Mouse (Mus musculus) neural tube, embryonic 11.5 days (tissue): ENCODE measurements around the gene Gm20388. TPM values are rescaled to one million over a fixed set of nuclear protein-coding genes. Genes with fewer than 3 reads are reported as not detected.
A peak's percentile ranks its signal among the peaks of the same experiment; 100 is the strongest.

Source experiments
- ATAC-seq: fragments of 200-750 bp; cut with Nextera tagmentation; 2 replicates; pipeline ENCODE4 v1.8.0; 2017; ENCODE audit warnings: moderate number of reproducible peaks, mild to moderate bottlenecking, moderate TSS enrichment, moderate library complexity; ENCODE audit not compliant: insufficient read depth, low FRiP score, low TSS enrichment
- DNase-seq: peaks from one replicate; pipeline ENCODE4 v3.0.0-alpha.2; 2015; ENCODE audit warnings: low spot score
- H3K27ac ChIP-seq: fragments of 300-500 bp; sonication (generic); 2 replicates; pipeline ENCODE4 v1.5.1; 2014; ENCODE audit warnings: low read depth, mild to moderate bottlenecking, low read length
- H3K27me3 ChIP-seq: fragments of 300-500 bp; sonication (generic); 2 replicates; pipeline ENCODE4 v1.6.1; 2014; ENCODE audit warnings: mild to moderate bottlenecking, low read length, mixed read lengths; ENCODE audit not compliant: control insufficient read depth, insufficient read depth
- H3K36me3 ChIP-seq: fragments of 300-500 bp; sonication (generic); 2 replicates; pipeline ENCODE4 v1.6.1; 2014; ENCODE audit warnings: mild to moderate bottlenecking, low read length, moderate library complexity, mixed read lengths; ENCODE audit not compliant: control insufficient read depth, insufficient read depth
- H3K4me1 ChIP-seq: fragments of 300-500 bp; sonication (generic); 2 replicates; pipeline ENCODE4 v1.6.1; 2014; ENCODE audit warnings: low read length, mixed read lengths; ENCODE audit not compliant: control insufficient read depth, insufficient read depth
- H3K4me2 ChIP-seq: fragments of 300-500 bp; sonication (generic); 2 replicates; pipeline ENCODE4 v1.6.1; 2014; ENCODE audit warnings: low read depth, mild to moderate bottlenecking, moderate library complexity
- H3K4me3 ChIP-seq: fragments of 300-500 bp; sonication (generic); 2 replicates; pipeline ENCODE4 v1.5.1; 2014; ENCODE audit warnings: low read depth, low read length
- H3K9ac ChIP-seq: fragments of 300-500 bp; sonication (generic); 2 replicates; pipeline ENCODE4 v1.6.1; 2014; ENCODE audit warnings: mild to moderate bottlenecking, low read length
- H3K9me3 ChIP-seq: fragments of 300-500 bp; sonication (generic); 2 replicates; pipeline ENCODE4 v1.6.1; 2016; ENCODE audit warnings: low read length; ENCODE audit not compliant: control insufficient read depth
- WGBS: fragments of 180-500 bp; shearing (Covaris S2); extraction: QIAGEN DNeasy Blood & Tissue Kit; methylation state at CpG from one replicate; pipeline ENCODE4 v1.1.7; 2014; 5-methylcytosine and 5-hydroxymethylcytosine counted together
- polyA plus RNA-seq: library from polyadenylated mRNA; unstranded; fragments of >200 nt; fragmentation: Nextera tagmentation; extraction: Ambion mirVana; gene quantifications from 2 replicates; pipeline ENCODE4 v1.2.1, GENCODE M21; 2014

Gm20388 gene
- polyA plus RNA-seq, 1 experiment from 2014 or later = not detected

DNA sequence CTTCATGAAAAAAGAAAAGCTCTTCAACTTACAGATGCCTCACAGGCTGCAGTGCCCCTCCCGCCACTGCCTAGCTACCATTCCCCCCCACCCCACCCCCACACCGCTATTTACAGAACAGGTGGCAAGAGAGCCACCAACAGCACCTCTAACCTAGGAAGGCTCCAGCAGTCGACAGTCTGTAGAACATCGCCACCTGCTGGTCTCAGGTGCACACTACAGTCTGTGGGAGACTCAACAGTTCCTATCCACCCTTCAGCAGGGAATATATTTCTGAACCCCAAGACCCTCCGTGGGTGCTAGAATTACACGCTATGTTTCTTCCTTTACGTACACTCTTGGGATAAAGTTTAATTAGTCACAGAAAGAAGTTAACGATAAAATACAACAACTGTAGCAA, 4457.6 kb downstream of the Gm20388 start:
- no peaks in the 10 kb centered on the region for H3K9me3 ChIP-seq
- no peak overlapping the region for H3K4me3 ChIP-seq
- no peak overlapping the region for H3K9ac ChIP-seq
- no peaks in the 10 kb centered on the region for H3K36me3 ChIP-seq
- no peak for ATAC-seq
- no peaks in the 10 kb centered on the region for H3K4me1 ChIP-seq
- DNase-seq = peak; percentile 75
- 21% methylated on average over 8 of the region's 8 CpGs for WGBS
- no peak overlapping the region for H3K4me2 ChIP-seq
- H3K27me3 ChIP-seq = no peaks in the 10 kb centered on the region
- no peak overlapping the region for H3K27ac ChIP-seq

DNA sequence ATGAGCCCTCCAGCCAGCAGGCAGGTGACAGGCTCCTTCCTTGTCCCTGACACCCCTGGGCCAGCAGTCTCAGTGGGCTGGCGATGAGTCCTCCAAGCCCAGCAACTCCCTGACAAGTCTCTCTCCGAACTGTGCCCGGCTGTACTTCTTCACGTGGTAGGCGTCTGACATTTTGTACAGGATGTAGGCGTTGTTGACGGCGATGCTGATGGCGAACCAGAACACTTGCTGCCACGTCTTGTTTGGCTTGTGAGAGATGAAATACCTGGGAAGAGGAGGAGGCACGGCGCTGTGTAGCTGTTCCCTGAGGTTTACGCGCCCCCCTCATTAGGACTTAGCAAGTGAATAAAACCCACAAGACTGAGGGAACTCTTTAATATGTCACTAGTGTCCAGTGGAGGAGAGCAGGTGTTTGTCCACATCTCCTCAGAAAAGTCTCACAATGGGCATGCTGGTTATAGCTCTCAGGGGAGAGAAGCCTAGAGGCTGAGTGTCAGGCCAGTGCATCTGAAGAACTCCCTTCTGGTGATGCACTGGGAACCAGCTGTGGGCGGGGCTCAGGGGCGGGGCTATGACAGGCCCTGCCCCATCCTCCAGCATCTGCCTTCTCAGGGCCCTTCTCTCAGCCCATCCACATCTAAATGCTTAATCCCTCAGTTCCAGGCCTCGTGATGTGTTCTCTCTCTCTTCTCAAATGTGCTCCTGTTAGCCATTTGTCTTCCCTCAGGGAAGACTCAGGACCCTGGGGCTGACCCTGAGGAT, 4460.0 kb downstream of the Gm20388 start:
- H3K9ac ChIP-seq = no peak overlapping the region
- peak; percentile 42 for DNase-seq
- whole genome bisulfite sequencing = 78% methylated on average over 17 of the region's 17 CpGs
- H3K27ac ChIP-seq = no peak overlapping the region
- H3K36me3 ChIP-seq = no peaks in the 10 kb centered on the region
- H3K4me2 ChIP-seq = no peak overlapping the region
- ATAC-seq = no peak
- H3K4me3 ChIP-seq = no peak overlapping the region
- no peaks in the 10 kb centered on the region for H3K4me1 ChIP-seq
- no peaks in the 10 kb centered on the region for H3K9me3 ChIP-seq
- H3K27me3 ChIP-seq = no peaks in the 10 kb centered on the region

DNA sequence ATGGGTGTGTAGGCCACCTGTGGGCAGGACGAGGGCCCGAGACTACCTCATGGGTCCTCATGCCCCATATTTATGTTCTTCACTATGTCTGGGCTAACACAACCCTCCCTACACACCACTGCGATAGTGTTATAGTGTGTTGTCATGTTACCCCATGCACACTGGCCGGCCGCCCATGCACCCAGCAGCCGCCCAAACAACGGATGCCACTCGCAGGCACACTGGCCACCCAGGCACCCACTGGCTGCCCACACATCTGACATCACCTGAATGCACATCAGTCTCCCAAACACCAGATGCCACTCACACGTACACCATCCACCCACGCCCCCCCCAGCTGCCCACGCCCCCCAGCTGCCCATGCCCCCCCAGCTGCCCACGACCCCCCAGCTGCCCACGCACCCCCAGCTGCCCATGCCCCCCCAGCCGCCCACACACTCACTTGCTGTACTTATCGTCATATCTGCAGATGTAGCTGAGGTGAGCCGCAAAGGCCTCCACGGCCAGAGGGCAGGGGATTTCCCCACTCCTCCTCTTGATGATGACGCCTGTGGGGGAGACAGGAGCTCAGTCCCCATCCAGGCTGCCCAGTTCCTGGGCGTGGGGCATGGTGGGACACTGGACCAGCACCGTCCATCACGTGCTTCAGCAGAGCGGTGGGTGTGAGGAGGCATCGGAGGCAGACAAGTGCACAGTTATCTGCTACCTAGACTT, 4460.9 kb downstream of the Gm20388 start:
- Histone ChIP-seq H3K27ac (no peak overlapping the region), H3K9ac (no peak overlapping the region), H3K9me3 (no peaks in the 10 kb centered on the region), H3K36me3 (no peaks in the 10 kb centered on the region), H3K4me1 (no peaks in the 10 kb centered on the region), H3K4me3 (no peak overlapping the region), H3K4me2 (no peak overlapping the region), H3K27me3 (no peaks in the 10 kb centered on the region)
- WGBS = 94% methylated on average over 23 of the region's 23 CpGs
- DNase-seq (no peak), ATAC-seq (no peak)

DNA sequence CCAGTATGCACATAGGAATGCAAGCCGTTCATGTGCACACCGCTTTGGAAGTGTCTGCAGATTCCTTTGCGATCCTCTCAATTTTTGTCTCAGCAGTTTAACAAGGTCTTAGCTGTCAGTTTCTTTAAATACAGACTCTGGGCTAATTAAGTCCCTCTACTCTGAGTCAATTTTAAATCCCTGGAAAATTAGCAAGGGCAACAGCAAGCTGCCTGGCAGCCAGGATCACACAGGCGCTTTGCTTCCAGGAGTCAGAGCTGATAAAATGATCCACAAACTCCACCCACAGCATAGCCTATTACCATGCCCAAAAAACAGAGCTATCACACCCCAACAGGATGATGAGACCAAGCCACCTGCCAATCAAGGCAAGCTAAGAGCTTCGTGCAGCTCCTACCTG, 4463.1 kb downstream of the Gm20388 start:
- Histone ChIP-seq H3K27me3 (no peaks in the 10 kb centered on the region), H3K9ac (no peak overlapping the region), H3K27ac (no peak overlapping the region), H3K36me3 (no peaks in the 10 kb centered on the region), H3K4me1 (no peaks in the 10 kb centered on the region), H3K4me3 (no peak overlapping the region), H3K9me3 (no peaks in the 10 kb centered on the region), H3K4me2 (no peak overlapping the region)
- ATAC-seq (no peak), DNase-seq (no peak)
- WGBS = 93% methylated on average over 5 of the region's 5 CpGs

DNA sequence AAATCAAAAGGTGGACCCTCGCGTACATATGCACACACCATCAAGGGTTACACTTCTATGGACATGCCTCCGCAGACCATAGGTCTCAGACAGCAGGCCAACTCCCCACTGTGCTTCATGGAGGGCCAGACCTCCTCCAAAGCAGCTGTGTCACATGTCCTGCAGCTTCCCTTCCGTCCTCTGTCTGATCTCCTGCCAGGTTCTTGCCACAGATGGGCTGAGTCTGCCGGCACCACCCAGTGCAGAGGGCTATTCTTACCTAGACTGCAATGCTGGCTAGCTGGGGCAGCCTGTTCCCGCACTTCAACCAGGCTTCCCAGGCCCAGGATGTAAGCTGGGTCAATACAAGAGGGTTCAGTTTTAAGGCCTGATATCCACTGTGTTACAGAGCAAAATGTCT, 4464.5 kb downstream of the Gm20388 start:
- Histone ChIP-seq H3K4me1 (no peaks in the 10 kb centered on the region), H3K4me3 (no peak overlapping the region), H3K27ac (no peak overlapping the region), H3K9ac (no peak overlapping the region), H3K27me3 (no peaks in the 10 kb centered on the region), H3K9me3 (no peaks in the 10 kb centered on the region), H3K36me3 (no peaks in the 10 kb centered on the region), H3K4me2 (no peak overlapping the region)
- DNase-seq (no peak), ATAC-seq (no peak)
- WGBS = 79% methylated on average over 6 of the region's 6 CpGs

DNA sequence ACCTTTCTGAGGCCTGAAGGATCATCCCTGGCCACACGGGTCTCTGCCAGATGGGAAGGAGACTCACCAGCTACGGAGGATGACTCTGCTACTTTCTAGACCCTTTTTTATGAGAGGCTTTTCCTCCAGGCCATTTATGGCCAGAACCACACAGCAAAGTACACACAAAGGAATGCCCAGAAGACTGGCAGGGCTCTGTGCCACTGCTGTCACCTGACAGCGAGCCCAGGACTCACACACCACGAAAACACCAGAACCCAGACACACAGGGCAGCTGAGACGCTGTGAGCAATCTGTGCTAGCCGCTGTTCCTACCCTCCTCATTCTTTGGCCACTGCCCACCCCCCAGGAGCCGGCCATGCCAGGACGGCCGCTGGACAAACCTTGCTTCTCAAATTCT, 4465.1 kb downstream of the Gm20388 start:
- Histone ChIP-seq H3K4me3 (no peak overlapping the region), H3K27ac (no peak overlapping the region), H3K4me1 (no peaks in the 10 kb centered on the region), H3K27me3 (no peaks in the 10 kb centered on the region), H3K9me3 (no peaks in the 10 kb centered on the region), H3K36me3 (no peaks in the 10 kb centered on the region), H3K9ac (no peak overlapping the region), H3K4me2 (no peak overlapping the region)
- ATAC-seq (no peak), DNase-seq (no peak)
- WGBS = 85% methylated on average over 9 of the region's 9 CpGs

DNA sequence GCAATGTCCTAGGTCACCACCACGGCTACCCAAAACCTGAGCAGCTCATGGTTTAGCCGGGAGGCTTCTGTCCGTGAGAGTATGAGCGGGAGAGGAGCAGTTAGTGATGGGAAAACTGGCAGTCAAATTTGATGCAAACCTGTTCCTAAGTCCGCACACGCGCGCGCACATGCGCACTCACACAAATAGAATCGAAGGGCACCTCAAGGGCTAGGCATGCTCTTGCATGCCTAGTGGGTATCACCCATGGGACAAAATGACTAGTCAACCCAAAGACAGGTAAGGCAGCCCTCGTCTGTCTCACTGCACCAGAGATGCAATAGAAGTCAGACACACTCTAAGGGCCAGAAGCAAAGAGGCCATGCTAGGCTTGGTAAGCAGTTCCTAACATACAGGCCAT, 4465.8 kb downstream of the Gm20388 start:
- no peak overlapping the region for H3K4me3 ChIP-seq
- H3K9me3 ChIP-seq = no peaks in the 10 kb centered on the region
- DNase-seq (no peak), ATAC-seq (no peak)
- H3K36me3 ChIP-seq = no peaks in the 10 kb centered on the region
- H3K4me2 ChIP-seq = no peak overlapping the region
- H3K27me3 ChIP-seq = no peaks in the 10 kb centered on the region
- no peak overlapping the region for H3K27ac ChIP-seq
- no peak overlapping the region for H3K9ac ChIP-seq
- H3K4me1 ChIP-seq = no peaks in the 10 kb centered on the region
- WGBS = 95% methylated on average over 12 of the region's 12 CpGs

DNA sequence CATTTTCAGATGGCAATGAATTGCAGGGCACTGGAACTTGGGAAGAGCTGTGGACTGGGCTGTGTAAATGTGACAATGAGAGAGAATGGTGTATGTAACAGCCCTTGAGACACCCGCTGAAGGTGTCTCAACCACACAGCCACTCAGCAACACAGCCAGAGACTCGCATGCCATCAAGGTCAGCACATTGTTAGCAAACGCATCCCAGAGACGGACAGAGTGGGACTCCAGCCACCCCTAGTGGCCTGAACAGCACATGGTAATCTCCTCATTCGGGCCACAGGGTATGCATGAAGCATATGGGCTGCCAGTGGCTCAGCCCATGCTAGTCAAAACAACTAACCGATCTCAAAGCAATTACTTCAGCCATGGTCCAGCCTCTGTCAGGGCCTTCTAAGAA, 4468.6 kb downstream of the Gm20388 start:
- Histone ChIP-seq H3K9ac (no peak overlapping the region), H3K36me3 (no peaks in the 10 kb centered on the region), H3K4me1 (no peaks in the 10 kb centered on the region), H3K4me2 (no peak overlapping the region), H3K4me3 (no peak overlapping the region), H3K9me3 (no peaks in the 10 kb centered on the region), H3K27ac (no peak overlapping the region), H3K27me3 (no peaks in the 10 kb centered on the region)
- WGBS = 72% methylated on average over 6 of the region's 6 CpGs
- ATAC-seq = no peak
- no peak for DNase-seq

DNA sequence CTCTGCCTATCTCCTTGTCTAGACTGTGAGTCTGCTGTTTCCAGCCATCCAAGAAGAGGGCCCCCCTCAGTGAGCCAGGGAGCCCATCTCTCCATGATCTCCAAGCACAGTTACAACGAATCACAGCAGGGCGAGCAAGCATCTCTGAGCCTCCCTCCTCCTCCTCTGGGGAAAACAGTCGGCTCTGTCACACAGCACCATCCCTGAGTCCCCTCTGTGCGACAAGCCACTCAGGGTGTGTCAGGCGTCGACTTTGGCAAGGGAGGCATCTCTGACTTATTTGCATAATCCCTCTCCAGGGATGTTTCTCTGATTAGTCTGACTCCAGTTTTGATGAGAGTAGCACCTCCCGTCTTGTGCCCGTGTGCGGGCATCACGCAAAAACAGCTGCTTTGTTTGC, 4471.6 kb downstream of the Gm20388 start:
- DNase-seq = no peak
- ATAC-seq = no peak
- Histone ChIP-seq H3K9ac (no peak overlapping the region), H3K27me3 (no peaks in the 10 kb centered on the region), H3K4me2 (no peak overlapping the region), H3K4me1 (no peaks in the 10 kb centered on the region), H3K27ac (no peak overlapping the region), H3K4me3 (no peak overlapping the region), H3K9me3 (no peaks in the 10 kb centered on the region), H3K36me3 (no peaks in the 10 kb centered on the region)
- WGBS = 78% methylated on average over 10 of the region's 10 CpGs
